Mouse (Mus musculus) kidney, embryonic 15.5 days (tissue): Measurements from ENCODE around the gene Tmem260. TPM values are rescaled to one million over a fixed set of nuclear protein-coding genes. Genes with fewer than 3 reads are reported as not detected.
"Not testable (repeated sequence)": the region's sequence is repeated elsewhere in the genome, so short reads cannot be mapped to it uniquely, and the experiment has no call there.

Source experiments
- ATAC-seq: fragments of 200-750 bp; cut with Nextera tagmentation; replicated peaks from 2 replicates; pipeline ENCODE4 v1.8.0; 2017; ENCODE audit warnings: moderate TSS enrichment; ENCODE audit not compliant: low FRiP score
- H3K27ac ChIP-seq: fragments of 300-500 bp; sonication (generic); 2 replicates; pipeline ENCODE4 v1.5.1; 2015; ENCODE audit warnings: mild to moderate bottlenecking, inconsistent platforms
- H3K27me3 ChIP-seq: fragments of 300-500 bp; sonication (generic); 2 replicates; pipeline ENCODE4 v1.6.1; 2015; ENCODE audit warnings: inconsistent platforms
- H3K36me3 ChIP-seq: fragments of 300-500 bp; sonication (generic); 2 replicates; pipeline ENCODE4 v1.6.1; 2015; ENCODE audit warnings: inconsistent platforms
- H3K4me1 ChIP-seq: fragments of 300-500 bp; sonication (generic); 2 replicates; pipeline ENCODE4 v1.6.1; 2015; ENCODE audit warnings: inconsistent platforms
- H3K4me2 ChIP-seq: fragments of 300-500 bp; sonication (generic); 2 replicates; pipeline ENCODE4 v1.6.1; 2015; ENCODE audit warnings: moderate library complexity, mild to moderate bottlenecking, inconsistent platforms
- H3K4me3 ChIP-seq: fragments of 300-500 bp; sonication (generic); replicated peaks from 2 replicates; pipeline ENCODE4 v1.5.1; 2015; ENCODE audit warnings: mild to moderate bottlenecking, inconsistent platforms
- H3K9ac ChIP-seq: fragments of 300-500 bp; sonication (generic); 2 replicates; pipeline ENCODE4 v1.6.1; 2015; ENCODE audit warnings: mild to moderate bottlenecking, inconsistent platforms
- H3K9me3 ChIP-seq: fragments of 300-500 bp; sonication (generic); replicated peaks from 2 replicates; pipeline ENCODE4 v1.6.1; 2016; ENCODE audit warnings: inconsistent platforms
- WGBS: fragments of 180-500 bp; shearing (Covaris S2); methylation state at CpG from one replicate; pipeline ENCODE4 v1.1.7; 2015; ENCODE audit warnings: mixed read lengths; 5-methylcytosine and 5-hydroxymethylcytosine counted together
- polyA plus RNA-seq: library from polyadenylated mRNA; unstranded; fragments of >200 nt; fragmentation: Nextera tagmentation; extraction: Ambion mirVana; gene quantifications from 2 replicates; pipeline ENCODE4 v1.2.1, GENCODE M21; 2015

The Tmem260 gene
- polyA plus RNA-seq, 1 experiment from 2014 or later = 20.4 TPM

GRCm38 (mm10) chr14:48453411-48453810 lies 7.5 kb downstream of the Tmem260 start:
- no peak overlapping the region for H3K4me2 ChIP-seq
- WGBS = 71% methylated on average over 5 of the region's 5 CpGs
- H3K4me3 ChIP-seq = no peak overlapping the region
- ATAC-seq = no peak
- H3K4me1 ChIP-seq = 0 out of 2 replicates have a peak, but pooled peaks cover 4% of the 10 kb centered on the region
- no peak overlapping the region for H3K9ac ChIP-seq
- peaks cover 13% of the 10 kb centered on the region; the same call in 1 of the 2 replicates for H3K36me3 ChIP-seq
- no peaks in the 10 kb centered on the region for H3K27me3 ChIP-seq
- H3K27ac ChIP-seq = no peak overlapping the region; the same call in 1 of the 2 replicates
- H3K9me3 ChIP-seq = no peaks in the 10 kb centered on the region

GRCm38 (mm10) chr14:48456305-48457092 lies 10.6 kb downstream of the Tmem260 start:
- Histone ChIP-seq H3K4me3 (no peak overlapping the region), H3K4me2 (no peak overlapping the region), H3K9ac (no peak overlapping the region), H3K9me3 (no peaks in the 10 kb centered on the region), H3K27me3 (no peaks in the 10 kb centered on the region), H3K36me3 (peaks cover 18% of the 10 kb centered on the region), H3K27ac (no peak overlapping the region), H3K4me1 (0 out of 2 replicates have a peak, but pooled peaks cover 4% of the 10 kb centered on the region)
- ATAC-seq = no peak
- WGBS = 70% methylated on average over 12 of the region's 12 CpGs

GRCm38 (mm10) chr14:48457288-48457938 lies 11.5 kb downstream of the Tmem260 start:
- no peak overlapping the region for H3K27ac ChIP-seq
- peaks cover 9% of the 10 kb centered on the region for H3K36me3 ChIP-seq
- 0 out of 2 replicates have a peak, but pooled peaks cover 4% of the 10 kb centered on the region for H3K4me1 ChIP-seq
- ATAC-seq = no peak
- no peaks in the 10 kb centered on the region for H3K9me3 ChIP-seq
- H3K4me3 ChIP-seq = no peak overlapping the region
- 89% methylated on average over 16 of the region's 16 CpGs for WGBS
- H3K9ac ChIP-seq = no peak overlapping the region
- H3K4me2 ChIP-seq = no peak overlapping the region
- no peaks in the 10 kb centered on the region for H3K27me3 ChIP-seq

- no peaks in the 10 kb centered on the region for H3K27me3 ChIP-seq
- 72% methylated on average over 9 of the region's 9 CpGs for WGBS
- no peak overlapping the region for H3K4me3 ChIP-seq
- H3K4me2 ChIP-seq = no peak overlapping the region
- no peak overlapping the region for H3K9ac ChIP-seq
- 0 out of 2 replicates have a peak, but pooled peaks cover 4% of the 10 kb centered on the region for H3K4me1 ChIP-seq
- H3K27ac ChIP-seq = no peak overlapping the region
- H3K9me3 ChIP-seq = no peaks in the 10 kb centered on the region
- H3K36me3 ChIP-seq = peaks cover 6% of the 10 kb centered on the region
- no peak for ATAC-seq
These were observed 13.0 kb downstream of the Tmem260 start for GRCm38 (mm10) chr14:48458901-48459300.

- Histone ChIP-seq H3K9ac (no peak overlapping the region), H3K27me3 (no peaks in the 10 kb centered on the region), H3K36me3 (peaks cover 5% of the 10 kb centered on the region; the same call in 1 of the 2 replicates), H3K4me1 (no peaks in the 10 kb centered on the region), H3K27ac (peak overlapping the region; percentile 37; the same call in 1 of the 2 replicates), H3K9me3 (no peaks in the 10 kb centered on the region), H3K4me2 (no peak overlapping the region), H3K4me3 (no peak overlapping the region)
- peak; percentile 56; the same call in 1 of the 2 replicates for ATAC-seq
- WGBS = 41% methylated on average over 7 of the region's 7 CpGs
These were observed 22.4 kb downstream of the Tmem260 start for GRCm38 (mm10) chr14:48468339-48468738.

- Histone ChIP-seq H3K27ac (no peak overlapping the region), H3K27me3 (no peaks in the 10 kb centered on the region), H3K9ac (no peak overlapping the region), H3K4me3 (no peak overlapping the region), H3K36me3 (peaks cover 6% of the 10 kb centered on the region; the same call in 1 of the 2 replicates), H3K9me3 (no peaks in the 10 kb centered on the region), H3K4me2 (no peak overlapping the region), H3K4me1 (no peaks in the 10 kb centered on the region)
- WGBS = 89% methylated on average over 10 of the region's 10 CpGs
- no peak for ATAC-seq
These were observed 25.0 kb downstream of the Tmem260 start for GRCm38 (mm10) chr14:48470742-48471487.

- H3K4me1 ChIP-seq = no peaks in the 10 kb centered on the region
- 80% methylated on average over 9 of the region's 9 CpGs for whole genome bisulfite sequencing
These were observed 26.3 kb downstream of the Tmem260 start for GRCm38 (mm10) chr14:48472179-48472578.

GRCm38 (mm10) chr14:48475370-48475769 lies 29.4 kb downstream of the Tmem260 start:
- Histone ChIP-seq H3K4me2 (no peak overlapping the region), H3K9me3 (no peaks in the 10 kb centered on the region), H3K4me3 (no peak overlapping the region), H3K9ac (no peak overlapping the region), H3K36me3 (peaks cover 34% of the 10 kb centered on the region), H3K27me3 (no peaks in the 10 kb centered on the region), H3K4me1 (no peaks in the 10 kb centered on the region), H3K27ac (0 out of 2 replicates have a peak overlapping the region, but pooled peaks have one; percentile 32)
- 41% methylated on average over 1 of the region's 1 CpGs for WGBS
- ATAC-seq = no peak

More at GRCm38 (mm10) chr14:48472179-48472578, 26.3 kb downstream of the Tmem260 start:
- no peak overlapping the region for H3K27ac ChIP-seq
- no peaks in the 10 kb centered on the region for H3K27me3 ChIP-seq
- H3K4me3 ChIP-seq = no peak overlapping the region
- no peak for ATAC-seq
- H3K4me2 ChIP-seq = no peak overlapping the region
- H3K9me3 ChIP-seq = no peaks in the 10 kb centered on the region
- no peak overlapping the region for H3K9ac ChIP-seq
- peaks cover 6% of the 10 kb centered on the region; the same call in 1 of the 2 replicates for H3K36me3 ChIP-seq

GRCm38 (mm10) chr14:48475834-48476233 lies 29.9 kb downstream of the Tmem260 start:
- not testable (repeated sequence) for H3K9ac ChIP-seq, H3K27ac ChIP-seq, H3K4me3 ChIP-seq, H3K4me2 ChIP-seq, ATAC-seq, H3K4me1 ChIP-seq, H3K9me3 ChIP-seq, H3K27me3 ChIP-seq
- WGBS = 48% methylated on average over 3 of the region's 3 CpGs
- H3K36me3 ChIP-seq = peaks cover 35% of the 10 kb centered on the region

GRCm38 (mm10) chr14:48476278-48476677 lies 30.4 kb downstream of the Tmem260 start:
- ATAC-seq = no peak
- Histone ChIP-seq H3K9me3 (no peaks in the 10 kb centered on the region), H3K27me3 (no peaks in the 10 kb centered on the region), H3K4me1 (no peaks in the 10 kb centered on the region), H3K4me3 (no peak overlapping the region), H3K27ac (no peak overlapping the region), H3K4me2 (no peak overlapping the region), H3K36me3 (peaks cover 35% of the 10 kb centered on the region), H3K9ac (no peak overlapping the region)
- 53% methylated on average over 8 of the region's 8 CpGs for WGBS

GRCm38 (mm10) chr14:48481591-48481990 lies 35.7 kb downstream of the Tmem260 start:
- Histone ChIP-seq H3K4me2 (no peak overlapping the region), H3K9me3 (no peaks in the 10 kb centered on the region), H3K4me3 (no peak overlapping the region), H3K36me3 (peaks cover 42% of the 10 kb centered on the region), H3K27me3 (no peaks in the 10 kb centered on the region), H3K4me1 (no peaks in the 10 kb centered on the region), H3K9ac (no peak overlapping the region), H3K27ac (no peak overlapping the region)
- WGBS = 37% methylated on average over 7 of the region's 7 CpGs
- no peak for ATAC-seq
